Mouse (Mus musculus) embryo, embryonic 10 days (tissue): ENCODE results near the gene Slc25a13.
A peak's percentile ranks its signal among the peaks of the same experiment; 100 is the strongest.

Experiments
- DNase-seq: peaks from one replicate; pipeline ENCODE4 v3.0.0-alpha.2; 2015; ENCODE audit warnings: low spot score

The Slc25a13 gene

GRCm38 (mm10) chr6:6112767-6113528 is 104.0 kb downstream of the Slc25a13 start:
- no peak for DNase-seq

- DNase-seq: peak; percentile 35
These were observed 109.5 kb downstream of the Slc25a13 start for GRCm38 (mm10) chr6:6107419-6107966.

GRCm38 (mm10) chr6:6105586-6105985 is 111.4 kb downstream of the Slc25a13 start:
- DNase-seq: no peak

- no peak for DNase-seq
These were observed 113.5 kb downstream of the Slc25a13 start for GRCm38 (mm10) chr6:6103469-6103868.

- DNase-seq: no peak
These were observed 115.4 kb downstream of the Slc25a13 start for GRCm38 (mm10) chr6:6101605-6102004.

- no peak for DNase-seq
These were observed 116.0 kb downstream of the Slc25a13 start for GRCm38 (mm10) chr6:6100892-6101480.

GRCm38 (mm10) chr6:6093978-6094377 is 123.0 kb downstream of the Slc25a13 start:
- no peak for DNase-seq

- DNase-seq: no peak
These were observed 123.5 kb downstream of the Slc25a13 start for GRCm38 (mm10) chr6:6093522-6093921.

- peak; percentile 71 for DNase-seq
These were observed 124.5 kb downstream of the Slc25a13 start for GRCm38 (mm10) chr6:6092497-6092896.

- DNase-seq: no peak
These were observed 126.0 kb downstream of the Slc25a13 start for GRCm38 (mm10) chr6:6091016-6091415.

GRCm38 (mm10) chr6:6088151-6088550 is 128.8 kb downstream of the Slc25a13 start:
- no peak for DNase-seq

GRCm38 (mm10) chr6:6080484-6080883 is 136.5 kb downstream of the Slc25a13 start:
- no peak for DNase-seq

GRCm38 (mm10) chr6:6077234-6077633 is 139.7 kb downstream of the Slc25a13 start:
- no peak for DNase-seq

GRCm38 (mm10) chr6:6075940-6076447 is 141.0 kb downstream of the Slc25a13 start:
- no peak for DNase-seq

GRCm38 (mm10) chr6:6071038-6071437 is 145.9 kb downstream of the Slc25a13 start:
- DNase-seq: no peak

GRCm38 (mm10) chr6:6070015-6070414 is 147.0 kb downstream of the Slc25a13 start:
- DNase-seq: no peak

- no peak for DNase-seq
These were observed 149.8 kb downstream of the Slc25a13 start for GRCm38 (mm10) chr6:6067201-6067600.

GRCm38 (mm10) chr6:6058548-6058947 is 158.4 kb downstream of the Slc25a13 start:
- no peak for DNase-seq

GRCm38 (mm10) chr6:6053946-6054345 is 163.0 kb downstream of the Slc25a13 start:
- DNase-seq: no peak

GRCm38 (mm10) chr6:6052696-6053095 is 164.3 kb downstream of the Slc25a13 start:
- no peak for DNase-seq

GRCm38 (mm10) chr6:6046729-6047424 is 170.1 kb downstream of the Slc25a13 start:
- no peak for DNase-seq

GRCm38 (mm10) chr6:6038773-6039550 is 178.0 kb downstream of the Slc25a13 start:
- DNase-seq: peak; percentile 25
